In genomic region chr2:10153201-10154075, GRCm38 (mm10) we compare ENCODE assay signal across 8 mouse cellular contexts. TPM values are rescaled to one million over a fixed set of nuclear protein-coding genes. Genes with fewer than 3 reads are reported as not detected.
DNase-seq lines count a peak whose midpoint lies in the region; ATAC-seq and TF ChIP-seq lines count a peak whose summit lies in the region.

Gene Itih5 (plus strand): TSS chr2:10153571.

- peak within 1 kb of the TSS; percentile 79 for H3K4me2 ChIP-seq in embryonic facial prominence, embryonic 11.5 days (ENCODE audit: low read depth, low read length)
- H3K4me2 ChIP-seq in heart, embryonic 13.5 days: peak within 1 kb of the TSS; percentile 98
- peak within 1 kb of the TSS; percentile 97 for H3K4me2 ChIP-seq in kidney, embryonic 16.5 days (replicated peaks; ENCODE audit: low read depth, low read length)
- peak within 1 kb of the TSS; percentile 95 for H3K4me2 ChIP-seq in liver, postnatal 0 days (ENCODE audit: low read depth, low read length)
- H3K4me2 ChIP-seq in neural tube, embryonic 14.5 days (ENCODE audit: low read depth, low read length): peak within 1 kb of the TSS; percentile 61

- no peak for TF ChIP-seq EP300 in liver, postnatal 0 days (IDR thresholded peaks at IDR 0.05; ENCODE audit: low read depth)

- intact Hi-C loops in left cerebral cortex, adult 2 months (cut with DNase I): no loop called here

- peak within 1 kb of the TSS; percentile 24; the same call in 1 of the 2 replicates for H3K27ac ChIP-seq in left cerebral cortex, adult 2 months
- no peak within 1 kb of the TSS for H3K27ac ChIP-seq in embryonic facial prominence, embryonic 11.5 days (replicated peaks; ENCODE audit: low read depth, low read length)
- no peak within 1 kb of the TSS for H3K27ac ChIP-seq in heart, embryonic 13.5 days (replicated peaks)
- H3K27ac ChIP-seq in kidney, embryonic 16.5 days (ENCODE audit: low read length): no peak within 1 kb of the TSS
- peak within 1 kb of the TSS; percentile 52 for H3K27ac ChIP-seq in liver, postnatal 0 days (ENCODE audit: low read depth)
- H3K27ac ChIP-seq in neural tube, embryonic 14.5 days (ENCODE audit: low read depth, low read length): no peak within 1 kb of the TSS

- WGBS in embryonic facial prominence, embryonic 11.5 days: 7% methylated on average over 27 of the region's 27 CpGs
- 8% methylated on average over 27 of the region's 27 CpGs for WGBS in heart, embryonic 13.5 days
- 8% methylated on average over 27 of the region's 27 CpGs for WGBS in kidney, embryonic 16.5 days
- WGBS in liver, postnatal 0 days (ENCODE audit: insufficient replicate concordance): 3% methylated on average over 27 of the region's 27 CpGs
- WGBS in neural tube, embryonic 14.5 days: 7% methylated on average over 27 of the region's 27 CpGs

- no peak for TF ChIP-seq CTCF in left cerebral cortex, adult 2 months (IDR thresholded peaks at IDR 0.05)
- no peak for TF ChIP-seq CTCF in liver, postnatal 0 days (IDR thresholded peaks at IDR 0.05; ENCODE audit: low read depth)

- no peaks in the 10 kb centered on the region for H3K36me3 ChIP-seq in embryonic facial prominence, embryonic 11.5 days (replicated peaks; ENCODE audit: control insufficient read depth, insufficient read depth, low read depth, low read length)
- H3K36me3 ChIP-seq in heart, embryonic 13.5 days: no peaks in the 10 kb centered on the region
- no peaks in the 10 kb centered on the region for H3K36me3 ChIP-seq in kidney, embryonic 16.5 days (ENCODE audit: insufficient read depth, low read length)
- no peaks in the 10 kb centered on the region for H3K36me3 ChIP-seq in liver, postnatal 0 days (replicated peaks; ENCODE audit: insufficient read depth, low read length)
- H3K36me3 ChIP-seq in neural tube, embryonic 14.5 days (ENCODE audit: control insufficient read depth, insufficient read depth, low read length): no peaks in the 10 kb centered on the region

- H3K9ac ChIP-seq in embryonic facial prominence, embryonic 11.5 days (replicated peaks; ENCODE audit: low read length): peak within 1 kb of the TSS; percentile 64
- H3K9ac ChIP-seq in heart, embryonic 13.5 days: peak within 1 kb of the TSS; percentile 77
- H3K9ac ChIP-seq in kidney, embryonic 16.5 days (replicated peaks; ENCODE audit: low read length): peak within 1 kb of the TSS; percentile 68
- H3K9ac ChIP-seq in liver, postnatal 0 days (replicated peaks): peak within 1 kb of the TSS; percentile 64
- peak within 1 kb of the TSS; percentile 21; the same call in 1 of the 2 replicates for H3K9ac ChIP-seq in neural tube, embryonic 14.5 days (replicated peaks; ENCODE audit: low read depth, low read length)

- H3K4me1 ChIP-seq in embryonic facial prominence, embryonic 11.5 days (ENCODE audit: control insufficient read depth, insufficient read depth, low read length): no peaks in the 10 kb centered on the region
- H3K4me1 ChIP-seq in heart, embryonic 13.5 days: peaks cover 11% of the 10 kb centered on the region
- H3K4me1 ChIP-seq in kidney, embryonic 16.5 days (ENCODE audit: insufficient read depth, low read length): peaks cover 14% of the 10 kb centered on the region
- H3K4me1 ChIP-seq in liver, postnatal 0 days (ENCODE audit: insufficient read depth): peaks cover 23% of the 10 kb centered on the region
- no peaks in the 10 kb centered on the region for H3K4me1 ChIP-seq in neural tube, embryonic 14.5 days (ENCODE audit: control insufficient read depth, insufficient read depth, low read length)

- DNase-seq in left cerebral cortex, adult 2 months (ENCODE audit: extremely low spot score in 1 of 2, low spot score in 2 of 2): no peak
- no peak for DNase-seq in left cerebral cortex, adult 11 months (ENCODE audit: low spot score)
- DNase-seq in embryonic facial prominence, embryonic 11.5 days (ENCODE audit: low spot score): peak; percentile 74
- peak; percentile 87 for DNase-seq in liver, postnatal 0 days
- DNase-seq in thymus, postnatal 36 days: peak; percentile 50 to 56

- H3K9me3 ChIP-seq in embryonic facial prominence, embryonic 11.5 days (replicated peaks; ENCODE audit: control insufficient read depth, low read length): no peaks in the 10 kb centered on the region
- H3K9me3 ChIP-seq in heart, embryonic 13.5 days: no peaks in the 10 kb centered on the region
- H3K9me3 ChIP-seq in kidney, embryonic 16.5 days (ENCODE audit: low read length): no peaks in the 10 kb centered on the region
- no peaks in the 10 kb centered on the region for H3K9me3 ChIP-seq in liver, postnatal 0 days (ENCODE audit: low read length)
- H3K9me3 ChIP-seq in neural tube, embryonic 14.5 days (ENCODE audit: control insufficient read depth, low read length): no peaks in the 10 kb centered on the region

- H3K27me3 ChIP-seq in embryonic facial prominence, embryonic 11.5 days (ENCODE audit: control insufficient read depth, insufficient read depth, low read length): no peaks in the 10 kb centered on the region
- no peaks in the 10 kb centered on the region for H3K27me3 ChIP-seq in heart, embryonic 13.5 days (replicated peaks)
- H3K27me3 ChIP-seq in kidney, embryonic 16.5 days (ENCODE audit: insufficient read depth, low read length): no peaks in the 10 kb centered on the region
- no peaks in the 10 kb centered on the region for H3K27me3 ChIP-seq in liver, postnatal 0 days (ENCODE audit: insufficient read depth, low read length)
- no peaks in the 10 kb centered on the region for H3K27me3 ChIP-seq in neural tube, embryonic 14.5 days (ENCODE audit: control insufficient read depth, insufficient read depth, low read length)

- H3K4me3 ChIP-seq in left cerebral cortex, adult 2 months: peak within 1 kb of the TSS; percentile 13
- peak within 1 kb of the TSS; percentile 40 for H3K4me3 ChIP-seq in embryonic facial prominence, embryonic 11.5 days (ENCODE audit: low read depth, low read length)
- H3K4me3 ChIP-seq in heart, embryonic 13.5 days: peak within 1 kb of the TSS; percentile 61
- peak within 1 kb of the TSS; percentile 53 for H3K4me3 ChIP-seq in kidney, embryonic 16.5 days (ENCODE audit: low read length)
- H3K4me3 ChIP-seq in liver, postnatal 0 days (ENCODE audit: low read depth, low read length): peak within 1 kb of the TSS; percentile 57
- H3K4me3 ChIP-seq in neural tube, embryonic 14.5 days (ENCODE audit: low read depth, low read length): peak within 1 kb of the TSS; percentile 28

- ATAC-seq in embryonic facial prominence, embryonic 11.5 days (replicated peaks; ENCODE audit: insufficient number of reproducible peaks, low FRiP score, low TSS enrichment, low read depth): peak; percentile 78
- ATAC-seq in heart, embryonic 13.5 days (ENCODE audit: extremely low read depth, insufficient number of reproducible peaks, low FRiP score, low TSS enrichment): peak; percentile 46; the same call in 1 of the 2 replicates
- ATAC-seq in kidney, embryonic 16.5 days (ENCODE audit: low FRiP score, low TSS enrichment): peak; percentile 93
- peak; percentile 88 for ATAC-seq in liver, postnatal 0 days
- ATAC-seq in neural tube, embryonic 14.5 days (ENCODE audit: low read depth): peak; percentile 72

RNA-seq across cellular contexts. Expression of gene Itih5, which starts in this region (rescaled TPM):
- total RNA-seq in left cerebral cortex, adult 2 months (2021): 10 to 100 TPM; 11.6 to 13.0 TPM
- polyA plus RNA-seq in embryonic facial prominence, embryonic 11.5 days (2014; fragmentation: Nextera tagmentation; extraction: Ambion mirVana): 3.7 and 3.9 TPM in 2 replicates
- polyA plus RNA-seq in heart, embryonic 13.5 days (2015; fragmentation: Nextera tagmentation; extraction: Ambion mirVana): 3.2 and 3.5 TPM in 2 replicates
- 5.5 and 7.0 TPM in 2 replicates for polyA plus RNA-seq in kidney, embryonic 16.5 days (2015; fragmentation: Nextera tagmentation; extraction: Ambion mirVana)
- 2.8 and 3.2 TPM in 2 replicates for polyA plus RNA-seq in liver, postnatal 0 days (2015; fragmentation: Nextera tagmentation; extraction: Ambion mirVana)
- polyA plus RNA-seq in neural tube, embryonic 14.5 days (2014; fragmentation: Nextera tagmentation; extraction: Ambion mirVana): 1.4 and 9.5 TPM in 2 replicates

Comparison
In these comparisons a context has a peak if more than half of its experiments do, and no peak if none do; other contexts are left out.
1. DNase-seq: peak in embryonic facial prominence, embryonic 11.5 days (single experiment), liver, postnatal 0 days (single experiment) and thymus, postnatal 36 days (2 of 2); none in left cerebral cortex, adult 2 months (0 of 2) and left cerebral cortex, adult 11 months (single experiment).
2. H3K27ac ChIP-seq: peak in left cerebral cortex, adult 2 months (single experiment) and liver, postnatal 0 days (single experiment); none in embryonic facial prominence, embryonic 11.5 days (single experiment), heart, embryonic 13.5 days (single experiment), kidney, embryonic 16.5 days (single experiment) and neural tube, embryonic 14.5 days (single experiment).
3. H3K9ac ChIP-seq: peak in every context shown above with its lines; median percentile 77 in heart, embryonic 13.5 days; 68 in kidney, embryonic 16.5 days; 64 in embryonic facial prominence, embryonic 11.5 days; 64 in liver, postnatal 0 days; 21 in neural tube, embryonic 14.5 days.
4. Peak in every context shown above with its lines, with median percentiles within 50 percentile points of each other: H3K4me3 ChIP-seq, ATAC-seq and H3K4me2 ChIP-seq.